Mouse (Mus musculus): ENCODE data around the gene Npc1l1. TPM values are rescaled to one million over a fixed set of nuclear protein-coding genes. Genes with fewer than 3 reads are reported as not detected.

Npc1l1 gene
- total RNA-seq, 2 experiments from 2014 or later, result 0.20 to 0.32 TPM

- no peak for DNase-seq (ENCODE audit: low spot score in 2 of 2)
Observed at GRCm38 (mm10) chr11:6164781-6165180, 65.2 kb downstream of the Npc1l1 start.

- peak in 1 of 2 experiments; percentile 46 for DNase-seq (ENCODE audit: low spot score in 2 of 2)
Observed at GRCm38 (mm10) chr11:6163706-6164105, 66.2 kb downstream of the Npc1l1 start.

GRCm38 (mm10) chr11:6163062-6163461, 66.9 kb downstream of the Npc1l1 start:
- DNase-seq (ENCODE audit: low spot score in 2 of 2), result no peak

- DNase-seq (ENCODE audit: low spot score in 2 of 2), result no peak
Observed at GRCm38 (mm10) chr11:6161549-6161948, 68.4 kb downstream of the Npc1l1 start.

Other genes starting within 250 kb of the Npc1l1 start
- gene Camk2b, start 163.8 kb downstream of the Npc1l1 start, total RNA-seq (2021), result 1,000 to 10,000 TPM; 1,052 to 1,163 TPM
- not detected for gene A730071L15Rik, start 30.1 kb downstream of the Npc1l1 start, total RNA-seq (2021)
- 100 to 1,000 TPM; 118 to 121 TPM for gene Nudcd3, start 29.7 kb downstream of the Npc1l1 start, total RNA-seq (2021)
- 10 to 100 TPM; 42.2 to 46.8 TPM for gene Ddx56, start 37.6 kb upstream of the Npc1l1 start, total RNA-seq (2021)
- 100 to 1,000 TPM; 109 to 114 TPM for gene Tmed4, start 44.7 kb upstream of the Npc1l1 start, total RNA-seq (2021)
- 100 to 1,000 TPM; 212 to 218 TPM for gene Ogdh, start 61.5 kb upstream of the Npc1l1 start, total RNA-seq (2021)
- 100 to 1,000 TPM; 169 to 174 TPM for gene Zmiz2, start 158.9 kb upstream of the Npc1l1 start, total RNA-seq (2021)
- gene Ppia, start 185.3 kb upstream of the Npc1l1 start, total RNA-seq (2021), result 1,000 to 10,000 TPM; 1,682 to 1,687 TPM
- 10 to 100 TPM; 36.3 to 45.4 TPM for gene H2afv, start 214.3 kb upstream of the Npc1l1 start, total RNA-seq (2021)
- gene Purb, start 245.8 kb upstream of the Npc1l1 start, total RNA-seq (2021), result 100 to 1,000 TPM; 229 to 239 TPM